Mouse (Mus musculus) liver, postnatal 0 days (tissue): Measurements from ENCODE around the gene Gcnt1.

Source experiments
- CTCF ChIP-seq: sonication (generic); IDR thresholded peaks from 2 replicates; pipeline ENCODE4 v1.5.1; 2016; ENCODE audit warnings: antibody characterized with exemption, low read depth
- EP300 ChIP-seq: IDR thresholded peaks from 2 replicates; pipeline ENCODE4 v1.6.1; 2016; ENCODE audit warnings: antibody characterized with exemption, low read depth, mild to moderate bottlenecking

- TF ChIP-seq CTCF, result no peak
- no peak for TF ChIP-seq EP300
These were observed 12.8 kb upstream of the Gcnt1 start for GRCm38 (mm10) chr19:17385426-17385825.
